Mouse (Mus musculus) left cerebral cortex, adult 8-10 months (tissue): ENCODE results near the gene Tunar. TPM values are rescaled to one million over a fixed set of nuclear protein-coding genes. Genes with fewer than 3 reads are reported as not detected.
A peak's percentile ranks its signal among the peaks of the same experiment; 100 is the strongest.

Source experiments
- DNase-seq, 2 experiments: peaks; one replicate each; pipeline ENCODE4 v3.0.0; 2022; ENCODE audit warnings: low spot score in 2 of 2
- total RNA-seq, 4 experiments: library from RNA; stranded (reverse); gene quantifications; 2 replicates each; pipeline ENCODE4 v1.2.4; 2022

The Tunar gene
- total RNA-seq, 4 experiments from 2014 or later: 9.0 to 10.2 (median 9.4) TPM

DNA sequence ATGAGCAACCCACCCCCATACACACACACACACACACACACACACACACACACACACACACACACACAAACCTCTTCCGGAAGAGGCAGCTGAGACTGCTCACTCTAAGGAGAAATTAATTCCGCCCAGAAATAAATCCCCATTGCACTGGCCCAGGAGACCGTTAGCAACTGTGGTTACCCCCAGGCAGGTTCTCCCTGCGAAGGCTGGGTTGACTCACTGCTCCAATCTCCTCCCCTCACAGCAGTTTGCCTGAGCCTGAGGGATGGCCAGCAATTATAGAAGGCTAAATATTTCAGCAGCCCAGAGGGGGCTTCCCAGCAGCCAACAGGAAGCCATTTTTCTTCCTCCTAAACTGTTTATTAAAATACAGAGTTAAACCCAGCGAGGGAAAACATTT, 64.5 kb downstream of the Tunar start:
- DNase-seq: no peak

DNA sequence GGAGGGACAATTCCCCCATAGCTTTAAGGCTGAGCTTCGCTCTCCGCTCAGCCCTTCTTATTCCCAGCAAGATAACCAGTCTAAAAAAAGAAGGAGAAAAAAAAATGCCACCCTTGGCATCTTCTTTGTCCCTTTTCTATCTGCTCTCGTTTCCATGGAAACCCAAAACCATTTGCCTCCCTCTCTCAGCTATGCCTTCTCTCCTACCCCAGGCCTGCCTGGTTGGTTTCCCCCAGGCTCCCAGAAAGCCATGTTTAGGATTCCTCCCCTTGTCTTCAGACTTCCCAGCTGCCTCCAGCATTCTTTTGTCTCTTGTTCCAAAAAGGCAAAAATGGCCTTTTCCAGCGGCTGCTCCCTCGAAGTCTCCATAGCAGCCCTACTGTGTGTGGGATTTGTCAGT, 70.1 kb downstream of the Tunar start:
- no peak for DNase-seq

DNA sequence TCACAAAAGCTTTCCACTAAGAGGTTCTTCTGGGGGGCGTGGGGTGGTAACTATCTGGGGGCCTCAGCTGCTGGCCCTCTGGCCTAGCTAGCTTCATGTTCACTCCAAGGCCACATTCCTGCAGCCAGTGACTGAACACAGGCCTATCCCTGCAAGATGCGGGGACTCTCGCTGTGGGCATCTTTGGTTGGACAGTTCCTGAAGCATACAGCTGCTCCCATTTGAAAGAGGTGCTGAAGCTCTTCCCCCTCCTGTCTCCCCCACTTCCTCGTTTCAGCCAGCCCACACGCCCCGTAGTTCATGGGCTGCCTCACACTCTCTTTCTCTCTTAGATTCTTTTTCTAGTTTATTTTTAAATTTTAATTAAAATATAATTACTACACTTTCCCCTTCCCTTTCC, 72.3 kb downstream of the Tunar start:
- no peak for DNase-seq

DNA sequence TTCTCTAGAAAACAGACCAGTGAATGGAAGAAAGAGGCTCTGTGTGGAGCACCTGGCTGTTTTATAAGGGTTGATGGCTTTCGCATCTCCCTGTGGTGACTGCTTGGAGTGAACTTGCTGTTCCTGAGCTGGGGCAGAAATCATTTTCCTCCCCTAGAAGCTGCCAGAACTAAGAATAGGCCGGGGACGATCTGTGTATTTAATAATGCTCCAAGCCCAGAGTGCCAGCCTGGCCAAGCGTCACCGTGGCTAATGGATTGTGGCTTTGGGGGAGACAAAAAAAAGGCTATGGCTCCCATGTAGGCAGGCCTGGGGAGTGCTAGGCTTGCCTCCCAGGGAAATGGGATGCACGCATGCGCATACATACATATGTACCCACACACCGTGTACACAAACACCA, 80.2 kb downstream of the Tunar start:
- no peak for DNase-seq

DNA sequence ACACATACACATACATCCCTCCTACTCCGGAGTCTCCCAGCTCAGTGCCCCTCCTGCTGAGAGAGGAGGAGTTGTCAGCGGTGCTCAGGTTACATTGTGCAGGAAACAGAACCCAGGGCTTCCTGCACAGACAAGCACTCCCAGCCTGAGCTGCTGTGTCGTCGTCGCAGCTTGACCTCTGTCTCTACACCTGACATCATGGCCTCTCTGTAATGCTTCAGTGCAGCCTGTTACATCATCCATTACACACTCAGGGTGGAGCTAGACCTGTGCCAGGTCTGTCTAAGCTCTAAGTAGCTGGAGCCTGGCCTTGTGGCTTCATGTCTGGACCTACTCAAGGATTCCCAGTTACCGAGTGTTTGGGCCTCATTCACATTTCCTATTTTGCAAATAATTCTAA, 86.8 kb downstream of the Tunar start:
- DNase-seq: no peak

DNA sequence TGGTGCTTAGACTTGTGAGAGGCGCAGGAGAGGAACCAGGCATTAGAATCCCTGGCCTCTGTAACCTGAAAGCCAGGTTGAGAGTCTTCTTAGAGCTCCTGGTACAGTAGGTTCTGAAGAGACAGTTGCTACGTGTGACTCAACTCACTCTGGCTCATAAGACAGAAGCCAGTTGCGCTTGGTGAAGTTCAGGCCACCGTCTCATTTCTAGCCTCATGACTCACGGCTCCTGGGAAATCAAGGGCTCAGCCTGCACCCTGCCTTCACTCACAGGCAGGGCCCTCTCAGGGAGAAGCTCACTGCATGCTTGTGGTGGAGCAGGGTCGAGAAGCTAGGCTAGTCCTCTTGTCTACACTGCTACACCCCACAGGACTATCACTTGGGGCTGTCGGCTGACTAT, 92.9 kb downstream of the Tunar start:
- no peak for DNase-seq

DNA sequence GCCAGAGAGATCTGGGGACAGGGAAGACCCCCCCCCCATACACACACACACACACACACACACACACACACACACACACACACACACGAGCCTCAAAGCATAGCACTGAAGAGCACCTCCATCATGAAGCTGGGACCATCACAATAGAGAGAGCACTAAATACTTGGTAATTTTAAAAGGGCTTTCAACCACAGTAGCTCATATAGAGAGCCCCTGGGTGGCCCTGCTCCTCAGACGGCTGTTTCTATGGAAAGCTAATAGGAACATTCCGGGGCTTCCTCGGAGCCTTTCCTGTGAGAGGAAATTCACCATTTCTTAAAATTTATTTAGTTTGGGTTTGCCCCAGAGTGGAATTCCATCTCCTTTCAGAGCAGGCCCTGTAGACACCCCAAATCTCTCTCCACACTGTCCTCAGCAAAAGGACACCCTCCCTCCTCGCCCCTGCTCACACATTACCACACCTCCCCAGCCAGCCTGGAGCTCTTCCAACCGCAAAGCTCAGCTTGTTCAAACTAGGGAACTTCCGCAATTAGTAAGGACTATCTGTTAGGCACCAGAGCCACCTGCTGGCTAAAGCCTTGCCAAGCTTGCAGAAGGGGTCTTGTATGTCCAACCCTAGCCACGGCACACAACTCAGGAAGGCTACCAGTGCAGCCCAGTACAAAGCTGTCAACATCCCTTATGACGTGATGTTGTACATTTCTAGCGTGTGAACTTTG, 93.5 kb downstream of the Tunar start:
- DNase-seq: peak; percentile 55 to 61

DNA sequence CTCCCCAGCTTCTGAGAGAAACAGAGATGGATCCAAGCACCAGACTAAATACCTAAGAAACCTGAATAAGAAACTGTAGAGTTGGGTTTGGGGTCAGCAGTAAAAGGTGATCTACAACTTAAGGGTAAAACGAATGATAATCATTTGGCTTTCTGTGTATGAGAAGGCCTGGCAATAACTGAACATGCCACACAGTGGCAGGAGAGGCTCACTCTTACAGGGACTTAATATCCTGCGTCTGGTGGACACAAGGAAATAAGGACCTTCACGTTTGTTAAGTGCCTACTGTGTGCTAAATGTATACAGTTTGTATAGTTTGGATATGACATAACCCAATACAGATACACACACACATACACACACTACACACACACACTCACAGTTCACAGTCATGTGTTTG, 98.2 kb downstream of the Tunar start:
- DNase-seq: no peak

DNA sequence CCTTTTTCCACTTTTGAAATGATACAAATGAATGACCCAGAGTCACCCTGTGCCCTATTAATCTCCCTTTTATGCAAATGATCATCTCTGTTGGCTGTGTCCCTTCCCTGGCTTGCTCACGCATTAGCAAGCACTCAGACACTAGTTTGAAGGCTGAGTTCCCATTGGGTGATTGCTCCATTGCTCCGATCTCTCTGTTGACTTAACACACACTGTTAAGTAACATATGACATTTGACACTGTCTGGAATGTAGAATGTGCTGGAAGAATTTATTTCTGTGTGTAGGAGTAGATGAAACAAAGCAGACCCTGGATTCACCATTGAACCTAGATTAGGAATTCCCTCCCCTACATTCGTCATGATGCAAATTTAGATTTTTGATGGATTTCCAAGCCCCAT, 99.1 kb downstream of the Tunar start:
- DNase-seq: no peak

Other genes with a start within 250 kb of the Tunar start
- not detected for gene Tcl1b2, start 187.9 kb upstream of the Tunar start, total RNA-seq
- not detected for gene Tcl1b1, start 174.2 kb upstream of the Tunar start, total RNA-seq
- gene Tcl1b5, start 157.5 kb upstream of the Tunar start, total RNA-seq: not detected
- not detected for gene Tcl1b3, start 142.8 kb upstream of the Tunar start, total RNA-seq
- gene Tcl1b4, start 131.9 kb upstream of the Tunar start, total RNA-seq: not detected
- not detected for gene Tcl1, start 111.1 kb upstream of the Tunar start, total RNA-seq
- 10 to 100 TPM; 76.3 to 85.8 (median 82.5) TPM for gene D430019H16Rik, start 120.0 kb downstream of the Tunar start, total RNA-seq
- 1 to 10 TPM in 3 of 4 experiments, under 1 TPM in 1; 0.68 to 1.2 (median 1.2) TPM for gene Bdkrb2, start 229.4 kb downstream of the Tunar start, total RNA-seq